Mouse (Mus musculus): Measurements from ENCODE around the gene Erv3. TPM values are rescaled to one million over a fixed set of nuclear protein-coding genes. Genes with fewer than 3 reads are reported as not detected.

The Erv3 gene
- polyA plus RNA-seq, 1 experiment, result not detected

DNA sequence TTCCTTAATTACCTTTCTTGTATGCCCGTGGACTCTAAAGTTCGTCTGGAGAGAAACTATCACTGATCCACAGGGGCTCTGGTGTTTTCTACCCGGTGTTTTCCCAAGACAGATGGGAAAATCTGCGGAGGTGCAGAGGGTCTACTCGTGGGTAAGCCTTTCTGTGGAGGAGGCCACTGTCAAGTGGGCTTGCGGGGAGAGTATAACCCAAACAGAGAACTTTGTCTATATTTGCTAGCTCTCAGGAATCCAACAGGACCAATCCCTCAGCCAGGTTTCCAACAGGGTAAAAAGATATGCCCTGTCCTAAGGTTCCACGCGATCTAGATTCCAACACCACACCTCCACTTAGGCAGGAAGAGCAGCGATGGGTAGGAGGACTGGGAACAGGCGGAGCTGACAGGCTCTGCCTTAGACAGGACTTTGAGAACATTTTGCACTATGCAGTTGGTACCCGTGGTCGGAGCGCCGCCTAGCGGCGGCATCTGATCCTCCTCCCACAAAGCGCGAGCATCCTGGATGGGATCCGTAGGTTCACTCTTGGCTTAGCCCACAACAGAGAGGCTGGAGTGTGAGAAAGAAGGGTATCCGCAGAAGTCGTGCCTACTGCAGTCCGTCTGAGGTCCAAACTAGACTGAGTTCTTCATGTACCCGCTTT, 46.9 kb downstream of the Erv3 start:
- no peaks in the 10 kb centered on the region for H3K27me3 ChIP-seq (replicated peaks; ENCODE audit: control insufficient read depth, insufficient read depth, low read length)
- H3K4me3 ChIP-seq (ENCODE audit: insufficient read depth, low read depth, low read length), result no peak overlapping the region
- 19% methylated on average over 23 of the region's 23 CpGs for WGBS
- peak; percentile 72 for DNase-seq
- H3K4me1 ChIP-seq (ENCODE audit: control insufficient read depth, insufficient read depth, low read length), result no peaks in the 10 kb centered on the region
- no peaks in the 10 kb centered on the region for H3K36me3 ChIP-seq (ENCODE audit: control insufficient read depth, insufficient read depth, low read length)
- no peak overlapping the region for H3K27ac ChIP-seq (ENCODE audit: insufficient read depth, low read depth, low read length)
- peak; percentile 73 for TF ChIP-seq CTCF (conservative IDR thresholded peaks at IDR 0.05; ENCODE audit: insufficient read depth, insufficient read length, low read depth, low read length)
- no peak for TF ChIP-seq POLR2A (IDR thresholded peaks at IDR 0.05; ENCODE audit: low read depth, low read length)

DNA sequence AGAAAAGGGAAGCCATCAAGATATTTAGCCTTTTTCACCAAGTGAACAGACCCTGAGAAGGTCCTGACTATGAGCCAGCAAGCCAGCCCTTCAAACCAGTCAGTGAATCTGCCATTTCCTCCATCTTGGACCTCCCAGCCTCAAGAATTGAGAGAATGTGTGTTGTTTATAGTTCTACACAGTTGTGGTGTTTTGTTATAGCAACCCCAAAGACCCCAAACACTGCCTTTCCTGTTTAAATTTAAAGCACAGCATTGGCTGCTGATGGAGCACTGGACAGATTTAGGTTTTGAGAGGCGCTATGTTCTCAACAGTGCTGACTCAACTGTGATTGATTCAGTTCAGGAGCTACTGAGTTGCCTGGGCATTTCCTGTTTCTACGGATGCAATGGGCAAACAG, 47.9 kb downstream of the Erv3 start:
- H3K27ac ChIP-seq (ENCODE audit: insufficient read depth, low read depth, low read length), result no peak overlapping the region
- H3K27me3 ChIP-seq (replicated peaks; ENCODE audit: control insufficient read depth, insufficient read depth, low read length), result no peaks in the 10 kb centered on the region
- no peaks in the 10 kb centered on the region for H3K36me3 ChIP-seq (ENCODE audit: control insufficient read depth, insufficient read depth, low read length)
- 60% methylated on average over 2 of the region's 2 CpGs for WGBS
- no peak for DNase-seq
- no peaks in the 10 kb centered on the region for H3K4me1 ChIP-seq (ENCODE audit: control insufficient read depth, insufficient read depth, low read length)
- TF ChIP-seq POLR2A (IDR thresholded peaks at IDR 0.05; ENCODE audit: low read depth, low read length) (no peak), CTCF (conservative IDR thresholded peaks at IDR 0.05; ENCODE audit: insufficient read depth, insufficient read length, low read depth, low read length) (no peak)
- no peak overlapping the region for H3K4me3 ChIP-seq (ENCODE audit: insufficient read depth, low read depth, low read length)

DNA sequence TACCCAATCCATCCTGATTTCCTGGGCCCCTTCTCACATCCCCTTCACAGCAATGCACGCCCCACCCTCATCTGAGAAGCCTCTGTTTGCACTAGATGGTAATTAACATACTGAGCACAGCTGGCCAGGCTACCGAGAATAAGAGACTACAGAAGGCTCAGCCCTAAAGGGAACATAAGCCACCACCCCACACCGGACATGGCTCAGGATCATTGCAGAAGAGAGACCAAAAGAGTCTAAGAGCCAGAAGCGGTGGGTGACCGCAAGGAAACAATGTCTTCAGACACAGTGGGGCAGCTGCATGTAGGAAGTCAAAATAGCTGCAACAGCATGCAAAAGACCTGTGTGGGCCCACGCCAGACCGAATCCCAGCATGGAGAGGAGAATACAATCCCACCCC, 50.7 kb downstream of the Erv3 start:
- H3K36me3 ChIP-seq (ENCODE audit: control insufficient read depth, insufficient read depth, low read length), result no peaks in the 10 kb centered on the region
- TF ChIP-seq CTCF (conservative IDR thresholded peaks at IDR 0.05; ENCODE audit: insufficient read depth, insufficient read length, low read depth, low read length) (no peak), POLR2A (IDR thresholded peaks at IDR 0.05; ENCODE audit: low read depth, low read length) (no peak)
- no peak overlapping the region for H3K4me3 ChIP-seq (ENCODE audit: insufficient read depth, low read depth, low read length)
- H3K27ac ChIP-seq (ENCODE audit: insufficient read depth, low read depth, low read length), result no peak overlapping the region
- no peak for DNase-seq
- WGBS, result 68% methylated on average over 7 of the region's 7 CpGs
- no peaks in the 10 kb centered on the region for H3K27me3 ChIP-seq (replicated peaks; ENCODE audit: control insufficient read depth, insufficient read depth, low read length)
- H3K4me1 ChIP-seq (ENCODE audit: control insufficient read depth, insufficient read depth, low read length), result no peaks in the 10 kb centered on the region

DNA sequence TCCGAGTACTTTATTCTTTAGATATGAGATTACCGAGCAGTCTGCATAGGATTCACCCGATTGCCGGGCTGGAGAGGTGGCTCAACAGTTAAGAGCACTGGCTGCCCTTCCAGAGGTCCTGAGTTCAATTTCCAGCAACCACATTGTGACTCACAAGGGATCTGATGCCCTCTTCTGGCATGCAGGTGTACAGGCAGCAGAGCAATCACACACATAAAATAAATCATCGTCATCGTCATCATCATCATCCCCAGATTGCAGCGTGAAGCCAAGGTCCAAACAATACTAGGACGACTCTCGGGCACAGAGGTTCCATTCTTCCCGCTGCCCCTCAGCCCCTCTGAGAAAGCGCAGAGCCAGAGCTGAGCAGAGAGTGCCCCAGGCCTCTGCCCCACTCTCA, 51.9 kb downstream of the Erv3 start:
- Histone ChIP-seq H3K4me3 (ENCODE audit: insufficient read depth, low read depth, low read length) (no peak overlapping the region), H3K27ac (ENCODE audit: insufficient read depth, low read depth, low read length) (no peak overlapping the region), H3K4me1 (ENCODE audit: control insufficient read depth, insufficient read depth, low read length) (no peaks in the 10 kb centered on the region), H3K36me3 (ENCODE audit: control insufficient read depth, insufficient read depth, low read length) (no peaks in the 10 kb centered on the region), H3K27me3 (replicated peaks; ENCODE audit: control insufficient read depth, insufficient read depth, low read length) (no peaks in the 10 kb centered on the region)
- WGBS, result 71% methylated on average over 11 of the region's 11 CpGs
- no peak for DNase-seq
- TF ChIP-seq POLR2A (IDR thresholded peaks at IDR 0.05; ENCODE audit: low read depth, low read length) (no peak), CTCF (conservative IDR thresholded peaks at IDR 0.05; ENCODE audit: insufficient read depth, insufficient read length, low read depth, low read length) (peak; percentile 49)

DNA sequence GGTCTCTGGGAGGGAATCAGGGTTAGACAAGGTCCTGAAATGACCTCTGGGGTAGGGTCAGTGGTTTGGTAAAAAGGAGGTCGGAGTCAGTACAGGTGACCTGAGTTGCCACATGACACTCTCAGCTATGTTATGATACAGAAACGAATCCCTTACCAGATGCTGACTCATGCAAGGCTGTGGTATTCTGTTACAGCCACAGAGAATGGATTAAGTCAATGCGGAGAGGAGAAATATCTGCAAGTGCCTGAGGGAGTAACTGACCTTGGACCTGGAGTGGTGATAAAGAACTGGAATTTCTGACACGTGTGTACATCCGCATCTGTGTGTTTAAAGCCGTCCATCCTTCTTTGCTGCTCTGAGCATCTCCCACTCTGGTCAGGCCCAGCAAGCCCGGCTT, 52.7 kb downstream of the Erv3 start:
- TF ChIP-seq POLR2A (IDR thresholded peaks at IDR 0.05; ENCODE audit: low read depth, low read length), result no peak
- no peak for TF ChIP-seq CTCF (conservative IDR thresholded peaks at IDR 0.05; ENCODE audit: insufficient read depth, insufficient read length, low read depth, low read length)
- Histone ChIP-seq H3K36me3 (ENCODE audit: control insufficient read depth, insufficient read depth, low read length) (no peaks in the 10 kb centered on the region), H3K27ac (ENCODE audit: insufficient read depth, low read depth, low read length) (no peak overlapping the region), H3K27me3 (replicated peaks; ENCODE audit: control insufficient read depth, insufficient read depth, low read length) (no peaks in the 10 kb centered on the region), H3K4me3 (ENCODE audit: insufficient read depth, low read depth, low read length) (no peak overlapping the region), H3K4me1 (ENCODE audit: control insufficient read depth, insufficient read depth, low read length) (no peaks in the 10 kb centered on the region)
- no peak for DNase-seq
- WGBS, result 46% methylated on average over 7 of the region's 7 CpGs

DNA sequence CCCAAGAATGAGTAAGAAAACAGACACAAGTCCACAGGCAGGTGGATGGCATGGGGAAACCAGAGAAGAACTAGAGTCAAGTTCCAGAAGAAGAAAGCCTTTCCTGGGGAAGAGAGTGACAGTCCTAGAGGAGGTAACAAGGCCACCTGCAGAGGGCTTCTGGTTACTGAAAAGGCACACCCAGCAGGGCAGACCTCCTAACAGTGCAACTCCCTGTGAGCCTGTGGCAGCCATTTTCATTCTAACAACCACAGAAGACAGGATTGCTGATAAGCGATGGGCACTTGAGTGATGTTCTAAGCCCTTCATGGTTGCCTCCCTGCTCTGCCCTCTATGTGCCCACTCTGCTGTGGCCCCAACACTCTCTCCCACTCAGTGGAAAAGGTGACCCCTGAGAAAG, 54.2 kb downstream of the Erv3 start:
- Histone ChIP-seq H3K4me1 (ENCODE audit: control insufficient read depth, insufficient read depth, low read length) (no peaks in the 10 kb centered on the region), H3K4me3 (ENCODE audit: insufficient read depth, low read depth, low read length) (no peak overlapping the region), H3K27me3 (replicated peaks; ENCODE audit: control insufficient read depth, insufficient read depth, low read length) (no peaks in the 10 kb centered on the region), H3K36me3 (ENCODE audit: control insufficient read depth, insufficient read depth, low read length) (no peaks in the 10 kb centered on the region), H3K27ac (ENCODE audit: insufficient read depth, low read depth, low read length) (no peak overlapping the region)
- DNase-seq, result no peak
- WGBS, result 90% methylated on average over 1 of the region's 1 CpGs
- TF ChIP-seq CTCF (conservative IDR thresholded peaks at IDR 0.05; ENCODE audit: insufficient read depth, insufficient read length, low read depth, low read length) (no peak), POLR2A (IDR thresholded peaks at IDR 0.05; ENCODE audit: low read depth, low read length) (no peak)

DNA sequence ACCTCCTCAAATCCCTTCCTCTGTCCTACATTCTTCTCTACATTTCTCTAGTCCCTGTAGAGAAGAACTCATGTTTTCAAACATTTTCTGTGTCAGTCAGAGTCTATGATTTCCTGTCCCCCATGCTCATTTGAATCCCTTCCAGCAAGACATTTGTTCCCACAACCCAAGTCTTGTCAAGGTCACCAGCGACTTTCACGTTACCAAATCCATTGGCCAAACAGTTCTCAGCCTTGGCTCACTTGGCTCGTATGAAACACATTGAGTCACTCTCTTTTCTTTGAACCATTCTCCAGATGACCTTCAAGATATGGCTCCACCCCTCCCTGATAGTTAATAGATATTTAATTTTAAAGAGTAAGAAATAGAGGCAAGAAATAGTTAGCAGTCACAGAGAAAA, 55.7 kb downstream of the Erv3 start:
- TF ChIP-seq CTCF (conservative IDR thresholded peaks at IDR 0.05; ENCODE audit: insufficient read depth, insufficient read length, low read depth, low read length) (no peak), POLR2A (IDR thresholded peaks at IDR 0.05; ENCODE audit: low read depth, low read length) (no peak)
- Histone ChIP-seq H3K4me3 (ENCODE audit: insufficient read depth, low read depth, low read length) (no peak overlapping the region), H3K27ac (ENCODE audit: insufficient read depth, low read depth, low read length) (no peak overlapping the region), H3K4me1 (ENCODE audit: control insufficient read depth, insufficient read depth, low read length) (no peaks in the 10 kb centered on the region), H3K27me3 (replicated peaks; ENCODE audit: control insufficient read depth, insufficient read depth, low read length) (no peaks in the 10 kb centered on the region), H3K36me3 (ENCODE audit: control insufficient read depth, insufficient read depth, low read length) (no peaks in the 10 kb centered on the region)
- WGBS, result 75% methylated on average over 3 of the region's 3 CpGs
- no peak for DNase-seq

Other genes with a start within 250 kb of the Erv3 start
- gene Prnp, start 50.2 kb upstream of the Erv3 start, polyA plus RNA-seq (2012; rRNA removed), result 144 and 146 TPM in 2 replicates
- gene Prn, start 50.2 kb upstream of the Erv3 start, polyA plus RNA-seq (2012; rRNA removed), result not detected in 2 replicates
- gene Prnd, start 91.1 kb upstream of the Erv3 start, polyA plus RNA-seq (2012; rRNA removed), result 0.92 and 1.0 TPM in 2 replicates
- gene Rassf2, start 170.5 kb upstream of the Erv3 start, polyA plus RNA-seq (2012; rRNA removed), result 4.6 and 9.2 TPM in 2 replicates